Mouse (Mus musculus) layer of hippocampus, adult 8-10 months (tissue): ENCODE results near the gene Ccl12. TPM values are rescaled to one million over a fixed set of nuclear protein-coding genes. Genes with fewer than 3 reads are reported as not detected.

Experiments used
- DNase-seq, 2 experiments: peaks; one replicate each; pipeline ENCODE4 v3.0.0; 2022; ENCODE audit warnings: low spot score in 2 of 2
- total RNA-seq, 4 experiments: library from RNA; stranded (reverse); gene quantifications; 2 replicates each; pipeline ENCODE4 v1.2.4; 2022

The Ccl12 gene
- total RNA-seq, 4 experiments from 2014 or later: 2.4 TPM; not detected in 3

GRCm38 (mm10) chr11:82139492-82140094, 37.9 kb downstream of the Ccl12 start:
- no peak for DNase-seq

Other genes starting within 250 kb of the Ccl12 start
- under 1 TPM in 3 of 4 experiments, not detected in 1; 0.08 to 0.24 (median 0.18) TPM for gene 5530401A14Rik, start 241.2 kb upstream of the Ccl12 start, total RNA-seq
- 10 to 100 TPM; 53.7 to 58.2 (median 54.8) TPM for gene Asic2, start 133.4 kb upstream of the Ccl12 start, total RNA-seq
- gene Ccl2, start 66.3 kb upstream of the Ccl12 start, total RNA-seq: under 1 TPM in 1 of 4 experiments, not detected in 3; 0.56 TPM
- not detected for gene Gm17268, start 63.3 kb upstream of the Ccl12 start, total RNA-seq
- not detected for gene Ccl7, start 56.1 kb upstream of the Ccl12 start, total RNA-seq
- not detected for gene Ccl11, start 44.0 kb upstream of the Ccl12 start, total RNA-seq
- not detected for gene Ccl8, start 13.3 kb downstream of the Ccl12 start, total RNA-seq
- not detected for gene Ccl1, start 203.8 kb downstream of the Ccl12 start, total RNA-seq